Mouse (Mus musculus) CH12.LX (cell line): ENCODE results near the gene Ccdc78. TPM values are rescaled to one million over a fixed set of nuclear protein-coding genes. Genes with fewer than 3 reads are reported as not detected.

Experiments used
- DNase-seq: peaks from one replicate; pipeline ENCODE4 v3.0.0-alpha.2; 2013; ENCODE audit errors: extremely low read depth
- H3K27ac ChIP-seq: 2 replicates; pipeline ENCODE4 v1.5.1; 2012; ENCODE audit warnings: low read depth, mild to moderate bottlenecking, control low read depth, moderate library complexity; ENCODE audit not compliant: insufficient read depth
- H3K27me3 ChIP-seq: replicated peaks from 2 replicates; pipeline ENCODE3; 2012; ENCODE audit warnings: inconsistent platforms
- H3K36me3 ChIP-seq, 2 experiments: replicated peaks in 1 of 2; 2 replicates each; pipeline versions ENCODE3 to v1.6.1; 2012; ENCODE audit warnings: inconsistent platforms in 1 of 2, low read length in 1 of 2, mild to moderate bottlenecking in 1 of 2, mixed read lengths in 1 of 2, moderate library complexity in 1 of 2; ENCODE audit not compliant: control insufficient read depth in 1 of 2, insufficient read depth in 1 of 2
- H3K4me1 ChIP-seq, 2 experiments: 2 replicates each; pipeline ENCODE4 v1.6.1; 2012; ENCODE audit warnings: inconsistent platforms in 1 of 2, moderate library complexity in 1 of 2; ENCODE audit not compliant: insufficient read depth in 2 of 2, control insufficient read depth in 1 of 2
- H3K4me2 ChIP-seq: 2 replicates; pipeline ENCODE4 v1.6.1; 2012; ENCODE audit warnings: low read depth, mild to moderate bottlenecking, control low read depth; ENCODE audit not compliant: poor library complexity, insufficient read depth, severe bottlenecking
- H3K4me3 ChIP-seq, 3 experiments: fragments of 150-350 bp in 1 of 3; sonication (generic) in 1 of 3; replicated peaks in 1 of 3; 2 replicates each; pipeline versions ENCODE3 to v1.5.1; 2011 to 2012; ENCODE audit warnings: low read depth in 2 of 3, low read length in 2 of 3, mild to moderate bottlenecking in 2 of 3, moderate library complexity in 2 of 3, control low read depth in 1 of 3, improper control_type of control experiment in 1 of 3, inconsistent platforms in 1 of 3, mixed read lengths in 1 of 3; ENCODE audit not compliant: poor library complexity in 1 of 3
- H3K79me2 ChIP-seq: replicated peaks from 2 replicates; pipeline ENCODE4 v1.6.1; 2012; ENCODE audit warnings: mild to moderate bottlenecking, moderate library complexity; ENCODE audit not compliant: control insufficient read depth, poor library complexity, insufficient read depth, severe bottlenecking; ENCODE audit errors: extremely low read depth
- H3K9ac ChIP-seq: 2 replicates; pipeline ENCODE4 v1.6.1; 2012; ENCODE audit warnings: low read depth, mild to moderate bottlenecking, control low read depth, moderate library complexity; ENCODE audit not compliant: insufficient read depth
- H3K9me3 ChIP-seq: replicated peaks from 2 replicates; pipeline ENCODE3; 2012; ENCODE audit warnings: low read length, inconsistent platforms, mixed read lengths
- CHD1 ChIP-seq: IDR thresholded peaks from 2 replicates; pipeline ENCODE4 v1.6.1; 2012; ENCODE audit warnings: low read depth, low read length, improper control_type of control experiment, inconsistent platforms
- CHD2 ChIP-seq: IDR thresholded peaks from 2 replicates; pipeline ENCODE4 v1.6.1; 2011; ENCODE audit warnings: low read length, improper control_type of control experiment
- CTCF ChIP-seq, 2 experiments: IDR thresholded peaks in 1 of 2; conservative IDR thresholded peaks in 1 of 2; 2 replicates each; pipeline ENCODE4 v1.5.1; 2011 to 2012; ENCODE audit warnings: low read depth in 2 of 2, low read length in 2 of 2, improper control_type of control experiment in 1 of 2, inconsistent platforms in 1 of 2, mild to moderate bottlenecking in 1 of 2, moderate library complexity in 1 of 2
- ELF1 ChIP-seq: IDR thresholded peaks from 2 replicates; pipeline ENCODE4 v1.6.1; 2014; ENCODE audit warnings: low read depth, mild to moderate bottlenecking, inconsistent platforms, low read length, improper control_type of control experiment
- EP300 ChIP-seq: IDR thresholded peaks from 2 replicates; pipeline ENCODE4 v1.6.1; 2011; ENCODE audit warnings: low read length, improper control_type of control experiment
- ETS1 ChIP-seq: conservative IDR thresholded peaks from 2 replicates; pipeline ENCODE4 v1.6.1; 2012; ENCODE audit warnings: low read depth, mild to moderate bottlenecking, inconsistent platforms, low read length, improper control_type of control experiment, moderate library complexity
- GABPA ChIP-seq: IDR thresholded peaks from 2 replicates; pipeline ENCODE4 v1.6.1; 2012; ENCODE audit warnings: low read depth, low read length, improper control_type of control experiment, inconsistent platforms; ENCODE audit not compliant: insufficient replicate concordance
- HCFC1 ChIP-seq: IDR thresholded peaks from 2 replicates; pipeline ENCODE4 v1.6.1; 2012; ENCODE audit warnings: low read depth, mild to moderate bottlenecking, inconsistent platforms, low read length, improper control_type of control experiment
- JUN ChIP-seq: IDR thresholded peaks from 2 replicates; pipeline ENCODE4 v1.6.1; 2011; ENCODE audit warnings: low read depth, mild to moderate bottlenecking, low read length, improper control_type of control experiment, moderate library complexity; ENCODE audit not compliant: insufficient read depth
- JUND ChIP-seq: conservative IDR thresholded peaks from 2 replicates; pipeline ENCODE4 v1.6.1; 2011; ENCODE audit warnings: low read depth, low read length, improper control_type of control experiment
- KAT2A ChIP-seq: IDR thresholded peaks from 2 replicates; pipeline ENCODE4 v1.6.1; 2012; ENCODE audit warnings: low read length, improper control_type of control experiment, inconsistent platforms; ENCODE audit not compliant: insufficient replicate concordance
- MAFK ChIP-seq: IDR thresholded peaks from 2 replicates; pipeline ENCODE4 v1.6.1; 2011; ENCODE audit warnings: low read length, improper control_type of control experiment; ENCODE audit not compliant: insufficient replicate concordance
- MAX ChIP-seq: IDR thresholded peaks from 2 replicates; pipeline ENCODE4 v1.6.1; 2011; ENCODE audit warnings: low read length, improper control_type of control experiment
- MAZ ChIP-seq: IDR thresholded peaks from 2 replicates; pipeline ENCODE4 v1.6.1; 2012; ENCODE audit warnings: low read depth, mild to moderate bottlenecking, inconsistent platforms, low read length, improper control_type of control experiment, moderate library complexity
- MEF2A ChIP-seq: IDR thresholded peaks from 2 replicates; pipeline ENCODE4 v1.6.1; 2014; ENCODE audit warnings: low read depth, mild to moderate bottlenecking, inconsistent platforms, low read length, improper control_type of control experiment, borderline replicate concordance
- MXI1 ChIP-seq: IDR thresholded peaks from 2 replicates; pipeline ENCODE4 v1.6.1; 2011; ENCODE audit warnings: mild to moderate bottlenecking, low read depth, low read length, improper control_type of control experiment
- MYC ChIP-seq: IDR thresholded peaks from 2 replicates; pipeline ENCODE4 v1.6.1; 2011; ENCODE audit warnings: low read depth, mild to moderate bottlenecking, improper control_type of control experiment, low read length
- NELFE ChIP-seq: IDR thresholded peaks from 2 replicates; pipeline ENCODE4 v1.6.1; 2011; ENCODE audit warnings: low read depth, low read length, improper control_type of control experiment
- NRF1 ChIP-seq: IDR thresholded peaks from 2 replicates; pipeline ENCODE4 v1.6.1; 2014; ENCODE audit warnings: low read depth, mild to moderate bottlenecking, inconsistent platforms, low read length, improper control_type of control experiment, moderate library complexity
- POLR2A ChIP-seq: IDR thresholded peaks from 2 replicates; pipeline ENCODE4 v1.6.1; 2011; ENCODE audit warnings: low read depth, mild to moderate bottlenecking, improper control_type of control experiment, low read length
- POLR2AphosphoS2 ChIP-seq: IDR thresholded peaks from 2 replicates; pipeline ENCODE4 v1.6.1; 2011; ENCODE audit warnings: low read depth, low read length, improper control_type of control experiment
- RAD21 ChIP-seq: IDR thresholded peaks from 2 replicates; pipeline ENCODE4 v1.6.1; 2011; ENCODE audit warnings: low read depth, mild to moderate bottlenecking, low read length, improper control_type of control experiment, moderate library complexity
- RCOR1 ChIP-seq: conservative IDR thresholded peaks from 2 replicates; pipeline ENCODE4 v1.6.1; 2012; ENCODE audit warnings: low read depth, mild to moderate bottlenecking, inconsistent platforms, low read length, improper control_type of control experiment
- SIN3A ChIP-seq: IDR thresholded peaks from 2 replicates; pipeline ENCODE4 v1.6.1; 2012; ENCODE audit warnings: low read length, improper control_type of control experiment, inconsistent platforms
- SMC3 ChIP-seq: IDR thresholded peaks from 2 replicates; pipeline ENCODE4 v1.6.1; 2011; ENCODE audit warnings: low read depth, low read length, improper control_type of control experiment
- TBP ChIP-seq: conservative IDR thresholded peaks from 2 replicates; pipeline ENCODE4 v1.6.1; 2011; ENCODE audit warnings: low read depth, low read length, improper control_type of control experiment
- TCF12 ChIP-seq: IDR thresholded peaks from 2 replicates; pipeline ENCODE4 v1.6.1; 2014; ENCODE audit warnings: low read depth, mild to moderate bottlenecking, inconsistent platforms, low read length, improper control_type of control experiment
- USF1 ChIP-seq: IDR thresholded peaks from 2 replicates; pipeline ENCODE4 v1.6.1; 2014; ENCODE audit warnings: low read depth, mild to moderate bottlenecking, inconsistent platforms, low read length, improper control_type of control experiment
- ZC3H11A ChIP-seq: IDR thresholded peaks from 2 replicates; pipeline ENCODE4 v1.6.1; 2012; ENCODE audit warnings: low read depth, mild to moderate bottlenecking, inconsistent platforms, low read length, improper control_type of control experiment
- ZKSCAN1 ChIP-seq: IDR thresholded peaks from 2 replicates; pipeline ENCODE4 v1.6.1; 2012; ENCODE audit warnings: low read depth, inconsistent platforms, low read length, improper control_type of control experiment, borderline replicate concordance
- ZMIZ1 ChIP-seq: IDR thresholded peaks from 2 replicates; pipeline ENCODE4 v1.6.1; 2012; ENCODE audit warnings: low read depth, mild to moderate bottlenecking, inconsistent platforms, low read length, improper control_type of control experiment
- ZNF384 ChIP-seq: IDR thresholded peaks from 2 replicates; pipeline ENCODE4 v1.6.1; 2012; ENCODE audit warnings: low read depth, low read length, improper control_type of control experiment, inconsistent platforms
- dilution Hi-C: fragments of 300-500 bp; cut with MboI; formaldehyde crosslinking; loops from 2 replicates; pipeline ENCODE4 v1.14.3; 2020; ENCODE audit warnings: low sequenced_read_pairs; ENCODE audit not compliant: extremely low pct_unique_long_range_greater_than_20kb, extremely low pct_ligation_motif_present
- in situ Hi-C: fragments of 300-500 bp; cut with MboI; formaldehyde crosslinking; loops from 3 replicates; pipeline ENCODE4 v1.14.3; 2019; ENCODE audit warnings: low sequenced_read_pairs, low pct_ligation_motif_present, low pct_unique_long_range_greater_than_20kb, mixed read lengths
- polyA plus RNA-seq: library from polyadenylated mRNA; unstranded; fragments of >175 nt; gene quantifications from 2 replicates; pipeline ENCODE4 v1.2.1, GENCODE M21; 2012; ENCODE audit warnings: low read depth; ENCODE audit not compliant: insufficient read length
- total RNA-seq, 2 experiments: library from RNA; depleted of rRNA; stranded (reverse); fragments of 300-350 nt in 1 of 2; fragments of >200 nt in 1 of 2; gene quantifications; 2 replicates each; pipeline ENCODE4 v1.2.3; 2012 to 2014

Gene Ccdc78
- total and polyA plus RNA-seq, 3 experiments, result 0.13 to 0.40 (median 0.25) TPM

- peak; percentile 98 for DNase-seq
- TF ChIP-seq CHD2 (0 out of 2 replicates have a peak, but pooled peaks have one; percentile 20), MAZ (no peak), NRF1 (peak; percentile 100), ZMIZ1 (no peak), RAD21 (no peak), SMC3 (no peak), POLR2A (peak; percentile 79), JUN (no peak), GABPA (no peak), ELF1 (peak; percentile 31; the same call in 1 of the 2 replicates), ZKSCAN1 (no peak), MXI1 (0 out of 2 replicates have a peak, but pooled peaks have one; percentile 17), ZNF384 (no peak), MEF2A (no peak), TBP (peak; percentile 74; the same call in 1 of the 2 replicates), MYC (no peak), RCOR1 (no peak), USF1 (no peak), POLR2AphosphoS2 (peak; percentile 91), SIN3A (no peak), CHD1 (no peak), TCF12 (no peak), NELFE (peak; percentile 86), HCFC1 (peak; percentile 58), ZC3H11A (no peak), CTCF (conservative IDR thresholded peaks at IDR 0.05 in 1 of 2, IDR thresholded peaks at IDR 0.05 in 1 of 2; ENCODE audit: low read depth in 2 of 2, low read length in 2 of 2) (no peak), MAFK (no peak), ETS1 (no peak), EP300 (no peak), KAT2A (no peak), MAX (no peak), JUND (no peak)
- Histone ChIP-seq H3K4me2 (peak within 1 kb of the TSS; percentile 52), H3K9ac (peak within 1 kb of the TSS; percentile 58), H3K79me2 (no peaks in the 10 kb centered on the region), H3K36me3 (peaks cover 58 to 80% of the 10 kb centered on the region in 2 experiments), H3K4me3 (peak within 1 kb of the TSS; percentile 65 to 81 (median 73)), H3K27ac (peak within 1 kb of the TSS; percentile 50; the same call in 1 of the 2 replicates), H3K27me3 (no peaks in the 10 kb centered on the region), H3K9me3 (no peaks in the 10 kb centered on the region), H3K4me1 (peaks cover 7 to 16% of the 10 kb centered on the region in 2 experiments)
- dilution Hi-C loops (no loop called here), in situ Hi-C loops (no loop called here)
Measured at GRCm38 (mm10) chr17:25785281-25785745, 1.1 kb upstream of the Ccdc78 start, which contains the start of gene Haghl. Gene Haghl, minus strand, starts transcription at chr17:25785673.
